ENCODE assay signal across 7 mouse cellular contexts in genomic region chr14:75130501-75131318, GRCm38 (mm10). TPM values are rescaled to one million over a fixed set of nuclear protein-coding genes. Genes with fewer than 3 reads are reported as not detected.
A peak's percentile ranks its signal among the peaks of the same experiment; 100 is the strongest.
DNase-seq lines count a peak whose midpoint lies in the region; ATAC-seq and TF ChIP-seq lines count a peak whose summit lies in the region.

Gene Lrrc63 (minus strand): TSS chr14:75130881.
Gene Lcp1 (plus strand): TSS chr14:75131101.

- peak within 1 kb of the TSS; percentile 81 for H3K4me3 ChIP-seq in bone marrow, adult 2 months (replicated peaks; ENCODE audit: control insufficient read depth, low read depth, low read length)
- peak within 1 kb of the TSS; percentile 60 for H3K4me3 ChIP-seq in embryonic facial prominence, embryonic 14.5 days (ENCODE audit: low read depth, low read length)
- H3K4me3 ChIP-seq in limb, embryonic 15.5 days: peak within 1 kb of the TSS; percentile 58
- H3K4me3 ChIP-seq in midbrain, postnatal 0 days (ENCODE audit: low read depth, low read length): peak within 1 kb of the TSS; percentile 61

- H3K4me1 ChIP-seq in bone marrow, adult 2 months (ENCODE audit: control insufficient read depth, insufficient read depth, low read length): peaks cover 1% of the 10 kb centered on the region; the same call in 1 of the 2 replicates
- peaks cover 6% of the 10 kb centered on the region; the same call in 1 of the 2 replicates for H3K4me1 ChIP-seq in embryonic facial prominence, embryonic 14.5 days (ENCODE audit: control insufficient read depth, insufficient read depth, low read length)
- peaks cover 7% of the 10 kb centered on the region; the same call in 1 of the 2 replicates for H3K4me1 ChIP-seq in limb, embryonic 15.5 days
- no peaks in the 10 kb centered on the region for H3K4me1 ChIP-seq in midbrain, postnatal 0 days (ENCODE audit: insufficient read depth, low read length)

- WGBS in bone marrow, adult 2 months: under 1% methylated on average over 40 of the region's 42 CpGs
- under 1% methylated on average over 29 of the region's 42 CpGs for WGBS in embryonic facial prominence, embryonic 14.5 days
- under 1% methylated on average over 39 of the region's 42 CpGs for WGBS in limb, embryonic 15.5 days
- WGBS in midbrain, postnatal 0 days: under 1% methylated on average over 32 of the region's 42 CpGs

- DNase-seq in embryonic facial prominence, embryonic 14.5 days (ENCODE audit: low spot score): peak; percentile 87
- peak; percentile 67 to 73 for DNase-seq in heart, adult 9 months (ENCODE audit: low spot score in 2 of 2)
- peak; percentile 86 for DNase-seq in kidney, adult 9 months
- peak; percentile 77 for DNase-seq in midbrain, postnatal 0 days (ENCODE audit: low spot score)
- peak; percentile 81 to 91 for DNase-seq in spleen, postnatal 10 days (ENCODE audit: low spot score in 2 of 2)

- H3K36me3 ChIP-seq in embryonic facial prominence, embryonic 14.5 days (ENCODE audit: control insufficient read depth, insufficient read depth, low read length): no peaks in the 10 kb centered on the region
- no peaks in the 10 kb centered on the region for H3K36me3 ChIP-seq in limb, embryonic 15.5 days
- no peaks in the 10 kb centered on the region for H3K36me3 ChIP-seq in midbrain, postnatal 0 days (ENCODE audit: insufficient read depth, low read length)

- H3K27me3 ChIP-seq in embryonic facial prominence, embryonic 14.5 days (replicated peaks; ENCODE audit: control insufficient read depth, insufficient read depth, low read length): no peaks in the 10 kb centered on the region
- H3K27me3 ChIP-seq in limb, embryonic 15.5 days: no peaks in the 10 kb centered on the region
- H3K27me3 ChIP-seq in midbrain, postnatal 0 days (ENCODE audit: insufficient read depth, low read length): no peaks in the 10 kb centered on the region

- H3K9me3 ChIP-seq in embryonic facial prominence, embryonic 14.5 days (ENCODE audit: control insufficient read depth, low read length): no peaks in the 10 kb centered on the region
- H3K9me3 ChIP-seq in limb, embryonic 15.5 days: no peaks in the 10 kb centered on the region
- no peaks in the 10 kb centered on the region for H3K9me3 ChIP-seq in midbrain, postnatal 0 days (ENCODE audit: low read length)

- peak; percentile 72; the same call in 1 of the 2 replicates for TF ChIP-seq POLR2A in bone marrow, adult 2 months (IDR thresholded peaks at IDR 0.05; ENCODE audit: borderline replicate concordance, control insufficient read depth, low read depth, low read length)

- H3K27ac ChIP-seq in bone marrow, adult 2 months (ENCODE audit: control insufficient read depth, insufficient read depth, low read depth, low read length, poor library complexity): peak within 1 kb of the TSS; percentile 61
- 0 out of 2 replicates have a peak within 1 kb of the TSS, but pooled peaks have one; percentile 11 for H3K27ac ChIP-seq in embryonic facial prominence, embryonic 14.5 days (replicated peaks; ENCODE audit: low read depth, low read length)
- H3K27ac ChIP-seq in limb, embryonic 15.5 days: no peak within 1 kb of the TSS; the same call in 1 of the 2 replicates
- no peak within 1 kb of the TSS for H3K27ac ChIP-seq in midbrain, postnatal 0 days (ENCODE audit: low read depth, low read length)

- no peak for TF ChIP-seq CTCF in bone marrow, adult 2 months (IDR thresholded peaks at IDR 0.05; ENCODE audit: control insufficient read depth, insufficient read depth, low read length)
- TF ChIP-seq CTCF in midbrain, postnatal 0 days (IDR thresholded peaks at IDR 0.05): no peak

- peak within 1 kb of the TSS; percentile 89 for H3K4me2 ChIP-seq in embryonic facial prominence, embryonic 14.5 days (ENCODE audit: low read depth, low read length)
- peak within 1 kb of the TSS; percentile 94 for H3K4me2 ChIP-seq in limb, embryonic 15.5 days
- peak within 1 kb of the TSS; percentile 82 for H3K4me2 ChIP-seq in midbrain, postnatal 0 days (ENCODE audit: low read depth, low read length, poor library complexity, severe bottlenecking)

- peak within 1 kb of the TSS; percentile 66 for H3K9ac ChIP-seq in embryonic facial prominence, embryonic 14.5 days (ENCODE audit: low read depth, low read length)
- peak within 1 kb of the TSS; percentile 42 for H3K9ac ChIP-seq in limb, embryonic 15.5 days
- H3K9ac ChIP-seq in midbrain, postnatal 0 days (replicated peaks; ENCODE audit: low read length, poor library complexity, severe bottlenecking): peak within 1 kb of the TSS; percentile 52

- peak; percentile 91 for ATAC-seq in embryonic facial prominence, embryonic 14.5 days (ENCODE audit: low read depth)
- peak; percentile 86 for ATAC-seq in limb, embryonic 15.5 days (ENCODE audit: insufficient number of reproducible peaks, low FRiP score, low TSS enrichment, low read depth)
- peak; percentile 86 for ATAC-seq in midbrain, postnatal 0 days (ENCODE audit: low FRiP score)

RNA-seq across cellular contexts. Expression of gene Lrrc63, which starts in this region (rescaled TPM):
- not detected in 2 replicates for polyA plus RNA-seq in bone marrow, adult 2 months (2011; ENCODE audit: insufficient read depth, insufficient read length, low replicate concordance, missing spikeins)
- not detected in 2 replicates for polyA plus RNA-seq in embryonic facial prominence, embryonic 14.5 days (2014; fragmentation: Nextera tagmentation; extraction: Ambion mirVana)
- not detected in 2 replicates for polyA plus RNA-seq in limb, embryonic 15.5 days (2015; fragmentation: Nextera tagmentation; extraction: Ambion mirVana)
- total RNA-seq in midbrain, postnatal 0 days (2014; rRNA removed): not detected in 2 replicates
- 0.06 TPM in 1 of 2 replicates, not detected in the other for polyA plus RNA-seq in midbrain, postnatal 0 days (2015; fragmentation: Nextera tagmentation; extraction: Ambion mirVana)

RNA-seq across cellular contexts. Expression of gene Lcp1, which starts in this region (rescaled TPM):
- 67.5 and 169 TPM in 2 replicates for polyA plus RNA-seq in bone marrow, adult 2 months (2011; ENCODE audit: insufficient read depth, insufficient read length, low replicate concordance, missing spikeins)
- polyA plus RNA-seq in embryonic facial prominence, embryonic 14.5 days (2014; fragmentation: Nextera tagmentation; extraction: Ambion mirVana): 44.3 and 47.1 TPM in 2 replicates
- polyA plus RNA-seq in limb, embryonic 15.5 days (2015; fragmentation: Nextera tagmentation; extraction: Ambion mirVana): 36.7 and 38.4 TPM in 2 replicates
- total RNA-seq in midbrain, postnatal 0 days (2014; rRNA removed): 6.9 and 12.3 TPM in 2 replicates
- polyA plus RNA-seq in midbrain, postnatal 0 days (2015; fragmentation: Nextera tagmentation; extraction: Ambion mirVana): 7.5 and 7.8 TPM in 2 replicates

Comparison
In these comparisons a context has a peak if more than half of its experiments do, and no peak if none do; other contexts are left out.
1. H3K27ac ChIP-seq: peak in bone marrow, adult 2 months (single experiment) and embryonic facial prominence, embryonic 14.5 days (single experiment); none in limb, embryonic 15.5 days (single experiment) and midbrain, postnatal 0 days (single experiment).
2. Peak in every context shown above with its lines, with median percentiles within 50 percentile points of each other: H3K4me3 ChIP-seq, ATAC-seq, DNase-seq, H3K4me2 ChIP-seq and H3K9ac ChIP-seq.